Mouse (Mus musculus) CD8-positive naive resting alpha-beta T cell, adult 57 days (primary cell): Measurements from ENCODE around the gene Apol9b. TPM values are rescaled to one million over a fixed set of nuclear protein-coding genes. Genes with fewer than 3 reads are reported as not detected.

Source experiments
- total RNA-seq: library from RNA; stranded (reverse); gene quantifications from one replicate; pipeline ENCODE4 v1.2.4, GENCODE M21; 2023

Apol9b gene
- total RNA-seq, result 4.7 TPM

GRCm38 (mm10) chr15:77728739-77729138 lies at the start of gene Apol9b:
Gene Apol9b, plus strand, starts transcription at chr15:77729039.

GRCm38 (mm10) chr15:77698656-77699055 lies 30.2 kb upstream of the Apol9b start, which contains the start of gene Apol7e:
Gene Apol7e, plus strand, starts transcription at chr15:77698857.

GRCm38 (mm10) chr15:77756848-77757247 lies 28.0 kb downstream of the Apol9b start, which contains the start of gene Apol8:
Gene Apol8, minus strand, starts transcription at chr15:77757003.

Other genes starting within 250 kb of the Apol9b start
- gene Apol11a, start 220.8 kb upstream of the Apol9b start, total RNA-seq, result 2.7 TPM
- 1.5 TPM for gene Apol7c, start 195.7 kb upstream of the Apol9b start, total RNA-seq
- not detected for gene 1700025B11Rik, start 167.1 kb upstream of the Apol9b start, total RNA-seq
- gene Apol10b, start 132.9 kb upstream of the Apol9b start, total RNA-seq, result 1.3 TPM
- gene Gm36245, start 129.8 kb upstream of the Apol9b start, total RNA-seq, result not detected
- gene Apol11b, start 85.8 kb upstream of the Apol9b start, total RNA-seq, result 8.4 TPM
- gene Apol7e, start 30.2 kb upstream of the Apol9b start, total RNA-seq, result 87.3 TPM
- gene Apol8, start 28.0 kb downstream of the Apol9b start, total RNA-seq, result 13.4 TPM
- 1,257 TPM for gene Myh9, start 113.1 kb downstream of the Apol9b start, total RNA-seq
- 92.2 TPM for gene Txn2, start 200.0 kb downstream of the Apol9b start, total RNA-seq
- gene Foxred2, start 227.7 kb downstream of the Apol9b start, total RNA-seq, result 3.3 TPM
- gene Eif3d, start 241.8 kb downstream of the Apol9b start, total RNA-seq, result 170 TPM